In genomic region chr17:86617570-86618237, GRCm38 (mm10) we compare ENCODE assay signal across 12 mouse cellular contexts.
DNase-seq lines count a peak whose midpoint lies in the region; ATAC-seq and TF ChIP-seq lines count a peak whose summit lies in the region.
"Had no signal": no experiment of that assay in that cellular context is flagged by ENCODE, and none has a peak within 500 bp of the region (broad histone marks: within the 10 kb centered on the region; RNA-seq: fewer than 3 reads in every experiment).

No protein-coding gene starts in this region.

- no peaks in the 10 kb centered on the region for H3K4me1 ChIP-seq in midbrain, embryonic 11.5 days (ENCODE audit: control insufficient read depth, insufficient read depth, low read length)
- H3K4me1 ChIP-seq in midbrain, embryonic 14.5 days (ENCODE audit: control insufficient read depth, insufficient read depth, low read length) = no peaks in the 10 kb centered on the region
- no peaks in the 10 kb centered on the region for H3K4me1 ChIP-seq in forebrain, postnatal 0 days (ENCODE audit: insufficient read depth)
- H3K4me1 ChIP-seq: embryonic facial prominence, embryonic 13.5 days had no signal

- DNase-seq in gastrocnemius, adult 8-10 months (ENCODE audit: low spot score in 2 of 2) = peak; percentile 9 to 24
- DNase-seq in gastrocnemius, postnatal 4 days (ENCODE audit: low spot score in 2 of 2) = no peak
- peak; percentile 47 for DNase-seq in midbrain, embryonic 11.5 days (ENCODE audit: low spot score, missing footprints)
- no peak for DNase-seq in midbrain, embryonic 14.5 days
- peak; percentile 46 for DNase-seq in heart, postnatal 25 days (ENCODE audit: low spot score)
- no peak for DNase-seq in forebrain, postnatal 0 days
- DNase-seq in cerebellum, postnatal 4 days (ENCODE audit: low spot score in 2 of 2) = no peak
- DNase-seq in spleen, adult 12 weeks (ENCODE audit: low spot score) = no peak
- DNase-seq: cerebellum, adult 18-20 months had no signal

- no peak overlapping the region for H3K4me2 ChIP-seq in midbrain, embryonic 11.5 days
- no peak overlapping the region for H3K4me2 ChIP-seq in midbrain, embryonic 14.5 days (ENCODE audit: low read length)
- no peak overlapping the region for H3K4me2 ChIP-seq in forebrain, postnatal 0 days (ENCODE audit: low read depth)
- H3K4me2 ChIP-seq: embryonic facial prominence, embryonic 13.5 days had no signal

- no peak overlapping the region for H3K9ac ChIP-seq in midbrain, embryonic 11.5 days (ENCODE audit: low read length)
- H3K9ac ChIP-seq in midbrain, embryonic 14.5 days (replicated peaks; ENCODE audit: low read length) = no peak overlapping the region
- H3K9ac ChIP-seq in forebrain, postnatal 0 days = no peak overlapping the region
- H3K9ac ChIP-seq: embryonic facial prominence, embryonic 13.5 days had no signal

- no peaks in the 10 kb centered on the region for H3K9me3 ChIP-seq in midbrain, embryonic 11.5 days (ENCODE audit: control insufficient read depth, low read length)
- no peaks in the 10 kb centered on the region for H3K9me3 ChIP-seq in midbrain, embryonic 14.5 days (ENCODE audit: control insufficient read depth, low read length)
- H3K9me3 ChIP-seq in forebrain, postnatal 0 days (ENCODE audit: low read length) = no peaks in the 10 kb centered on the region
- H3K9me3 ChIP-seq: embryonic facial prominence, embryonic 13.5 days had no signal

- H3K4me3 ChIP-seq in midbrain, embryonic 11.5 days (ENCODE audit: low read depth, low read length) = no peak overlapping the region
- H3K4me3 ChIP-seq in midbrain, embryonic 14.5 days (replicated peaks; ENCODE audit: low read depth, low read length) = no peak overlapping the region
- no peak overlapping the region for H3K4me3 ChIP-seq in forebrain, postnatal 0 days (ENCODE audit: low read depth, low read length)
- H3K4me3 ChIP-seq: embryonic facial prominence, embryonic 13.5 days had no signal

- ATAC-seq in midbrain, embryonic 11.5 days (ENCODE audit: low FRiP score) = no peak
- no peak for ATAC-seq in midbrain, embryonic 14.5 days (ENCODE audit: low FRiP score, low TSS enrichment)
- ATAC-seq in forebrain, postnatal 0 days = no peak
- ATAC-seq: CD4-positive, CD25-positive, alpha-beta regulatory T cell, adult 4 months had no signal

- H3K36me3 ChIP-seq in midbrain, embryonic 11.5 days (ENCODE audit: control insufficient read depth, insufficient read depth, low read length) = no peaks in the 10 kb centered on the region
- no peaks in the 10 kb centered on the region for H3K36me3 ChIP-seq in midbrain, embryonic 14.5 days (ENCODE audit: control insufficient read depth, insufficient read depth, low read length)
- no peaks in the 10 kb centered on the region for H3K36me3 ChIP-seq in forebrain, postnatal 0 days (ENCODE audit: insufficient read depth)

- intact Hi-C loops in heart, postnatal 25 days (cut with DNase I) = no loop called here

- no peaks in the 10 kb centered on the region for H3K27me3 ChIP-seq in midbrain, embryonic 11.5 days (ENCODE audit: control insufficient read depth, insufficient read depth, low read length)
- no peaks in the 10 kb centered on the region for H3K27me3 ChIP-seq in midbrain, embryonic 14.5 days (ENCODE audit: control insufficient read depth, insufficient read depth, low read length)
- no peaks in the 10 kb centered on the region for H3K27me3 ChIP-seq in forebrain, postnatal 0 days (ENCODE audit: insufficient read depth, low read length)
- H3K27me3 ChIP-seq: embryonic facial prominence, embryonic 13.5 days had no signal

- WGBS in midbrain, embryonic 11.5 days = 79% methylated on average over 3 of the region's 3 CpGs
- 87% methylated on average over 3 of the region's 3 CpGs for WGBS in midbrain, embryonic 14.5 days
- WGBS in forebrain, postnatal 0 days = 72% methylated on average over 3 of the region's 3 CpGs

- TF ChIP-seq CTCF in forebrain, postnatal 0 days (IDR thresholded peaks at IDR 0.05; ENCODE audit: low read depth) = no peak

- no peak overlapping the region for H3K27ac ChIP-seq in midbrain, embryonic 11.5 days (ENCODE audit: low read depth, low read length)
- H3K27ac ChIP-seq in midbrain, embryonic 14.5 days (replicated peaks; ENCODE audit: low read depth, low read length) = no peak overlapping the region
- no peak overlapping the region for H3K27ac ChIP-seq in forebrain, postnatal 0 days (ENCODE audit: low read depth, low read length)
- H3K27ac ChIP-seq: embryonic facial prominence, embryonic 13.5 days; macrophage had no signal

Comparison
In these comparisons a context has a peak if more than half of its experiments do, and no peak if none do; other contexts are left out.
1. DNase-seq: peak in gastrocnemius, adult 8-10 months (2 of 2), midbrain, embryonic 11.5 days (single experiment) and heart, postnatal 25 days (single experiment); none in gastrocnemius, postnatal 4 days (0 of 2), midbrain, embryonic 14.5 days (single experiment), forebrain, postnatal 0 days (single experiment), cerebellum, postnatal 4 days (0 of 2) and spleen, adult 12 weeks (single experiment).